Mouse (Mus musculus): Measurements from ENCODE around the gene Zfp592. TPM values are rescaled to one million over a fixed set of nuclear protein-coding genes. Genes with fewer than 3 reads are reported as not detected.

The Zfp592 gene
- polyA plus RNA-seq, 1 experiment, result 14.1 TPM

Other genes with a start within 250 kb of the Zfp592 start
- gene Iqgap1, start 167.7 kb upstream of the Zfp592 start, polyA plus RNA-seq (2012; rRNA removed), result 23.5 and 26.2 TPM in 2 replicates
- gene Zscan2, start 132.8 kb upstream of the Zfp592 start, polyA plus RNA-seq (2012; rRNA removed), result 12.0 and 13.6 TPM in 2 replicates
- gene Wdr73, start 92.4 kb upstream of the Zfp592 start, polyA plus RNA-seq (2012; rRNA removed), result 28.0 and 28.9 TPM in 2 replicates
- 74.1 and 95.3 TPM in 2 replicates for gene Nmb, start 88.6 kb upstream of the Zfp592 start, polyA plus RNA-seq (2012; rRNA removed)
- 59.8 and 60.6 TPM in 2 replicates for gene Sec11a, start 45.9 kb upstream of the Zfp592 start, polyA plus RNA-seq (2012; rRNA removed)
- gene Alpk3, start 63.9 kb downstream of the Zfp592 start, polyA plus RNA-seq (2012; rRNA removed), result 0.59 and 0.60 TPM in 2 replicates
- 0.34 and 0.42 TPM in 2 replicates for gene Slc28a1, start 121.1 kb downstream of the Zfp592 start, polyA plus RNA-seq (2012; rRNA removed)
- 9.5 and 10.0 TPM in 2 replicates for gene Pde8a, start 219.9 kb downstream of the Zfp592 start, polyA plus RNA-seq (2012; rRNA removed)